Mouse (Mus musculus): ENCODE data around the gene Appl1.

DNA sequence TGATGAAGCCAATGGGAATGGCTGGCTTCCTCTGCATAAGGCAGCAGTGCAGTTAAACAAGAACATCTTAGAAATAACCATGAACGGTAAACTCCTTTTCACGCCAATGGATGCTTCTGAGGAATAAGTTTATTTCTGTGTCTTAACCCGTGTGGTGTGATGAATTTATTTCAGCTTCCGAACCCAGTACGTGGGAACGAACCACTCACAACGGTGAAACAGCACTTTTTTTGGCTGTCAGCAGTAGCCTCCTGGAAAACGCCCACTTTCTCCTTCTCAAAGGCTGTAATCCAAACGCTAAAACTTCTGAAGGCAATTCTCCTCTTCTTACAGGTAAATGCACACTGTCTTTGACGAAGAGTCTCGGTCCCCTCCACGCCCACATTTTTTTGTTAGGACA, 70.1 kb downstream of the Appl1 start:
- TF ChIP-seq POLR2A (IDR thresholded peaks at IDR 0.05; ENCODE audit: low read depth, low read length) (no peak), CTCF (conservative IDR thresholded peaks at IDR 0.05; ENCODE audit: insufficient read depth, insufficient read length, low read depth, low read length) (no peak)

All from kidney, adult 2 months (tissue).